Mouse (Mus musculus) liver, embryonic 14 days (tissue): ENCODE measurements around the gene Commd2. TPM values are rescaled to one million over a fixed set of nuclear protein-coding genes. Genes with fewer than 3 reads are reported as not detected.

Source experiments
- polyA plus RNA-seq: library from polyadenylated mRNA; depleted of rRNA; stranded (reverse); fragments of >200 nt; gene quantifications from 2 replicates; pipeline ENCODE4 v1.2.3, GENCODE M21; 2012; rRNA removed

Gene Commd2
- polyA plus RNA-seq: 18.1 and 21.9 TPM in 2 replicates

DNA sequence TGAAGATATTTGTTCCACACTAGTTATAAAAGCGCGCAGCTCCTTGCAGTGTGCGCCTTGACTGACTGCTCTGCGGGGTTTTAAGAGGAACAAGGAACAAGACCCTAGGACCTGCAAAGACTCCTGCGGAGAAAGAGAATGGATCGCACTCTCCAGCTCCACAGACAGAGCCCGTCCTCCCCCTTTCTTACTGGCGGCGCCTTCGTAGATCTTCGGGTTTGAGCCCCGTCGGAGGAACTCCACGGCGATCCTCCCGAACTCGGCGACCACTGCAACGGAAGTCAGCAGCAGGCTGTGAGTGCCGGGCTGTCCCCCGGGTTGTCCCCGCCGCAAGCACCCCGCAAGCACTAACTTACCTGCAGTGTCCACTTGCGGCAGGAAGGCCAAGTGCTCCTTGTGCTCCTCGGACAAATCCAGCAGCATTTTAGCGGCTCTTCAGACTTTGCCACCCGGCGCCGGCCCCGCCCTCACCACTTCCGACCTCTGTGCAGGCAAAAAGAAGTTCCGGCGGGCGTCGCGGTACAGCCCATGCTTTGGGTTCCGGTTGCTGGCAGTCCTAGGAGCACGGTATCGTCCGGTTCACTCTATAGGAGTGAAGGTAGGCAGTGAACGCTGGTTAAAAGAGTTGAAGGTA lies at the start of gene Commd2:
Gene Commd2, minus strand, starts transcription at position 485 of the 634 bp plus-strand sequence.

DNA sequence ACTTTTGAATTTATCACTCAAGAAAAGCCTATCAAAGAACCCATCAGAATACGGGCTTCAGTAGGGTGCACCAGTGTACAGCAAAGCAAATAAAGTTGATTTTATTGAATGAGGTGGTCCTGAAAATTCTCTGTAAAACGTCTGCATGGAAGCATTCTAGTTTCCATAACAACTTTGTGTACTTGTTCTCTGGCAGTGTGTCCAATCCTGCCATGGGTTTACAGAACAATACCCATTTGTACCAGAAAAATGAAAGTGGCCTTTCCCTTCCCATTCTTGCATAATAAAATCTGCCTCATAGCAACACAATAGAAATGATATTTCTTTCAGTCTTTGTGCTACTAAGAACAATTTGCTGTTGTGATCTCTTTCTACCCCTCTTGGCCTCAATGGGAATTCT lies 41.2 kb upstream of the Commd2 start, which contains the start of gene Ankub1:
Gene Ankub1, minus strand, starts transcription at position 81 of the 400 bp plus-strand sequence.

Other genes starting within 250 kb of the Commd2 start
- gene Tm4sf4, start 226.4 kb downstream of the Commd2 start, polyA plus RNA-seq: 15.0 and 18.1 TPM in 2 replicates
- 1.6 and 1.9 TPM in 2 replicates for gene Wwtr1, start 75.8 kb downstream of the Commd2 start, polyA plus RNA-seq
- gene Ankub1, start 41.1 kb upstream of the Commd2 start, polyA plus RNA-seq: 0.02 TPM in 2 replicates
- gene Rnf13, start 84.3 kb upstream of the Commd2 start, polyA plus RNA-seq: 10.4 and 11.8 TPM in 2 replicates
- gene Pfn2, start 196.4 kb upstream of the Commd2 start, polyA plus RNA-seq: 3.2 and 3.6 TPM in 2 replicates